Mouse (Mus musculus) MEL (cell line): ENCODE results near the gene Cdh13. TPM values are rescaled to one million over a fixed set of nuclear protein-coding genes. Genes with fewer than 3 reads are reported as not detected.

Source experiments
- DNase-seq: peaks from one replicate; pipeline ENCODE4 v3.0.0; 2011; ENCODE audit warnings: low read depth, low spot score
- H3K27ac ChIP-seq: 2 replicates; pipeline ENCODE4 v1.5.1; 2012; ENCODE audit warnings: low read depth, mild to moderate bottlenecking, control low read depth, low read length, moderate library complexity; ENCODE audit not compliant: control insufficient read depth
- H3K27me3 ChIP-seq, 2 experiments: fragments of 150-350 bp in 1 of 2; sonication (generic) in 1 of 2; 2 replicates each; pipeline ENCODE4 v1.6.1; 2012; ENCODE audit warnings: low read length in 2 of 2, mild to moderate bottlenecking in 2 of 2, improper control_type of control experiment in 1 of 2, moderate library complexity in 1 of 2; ENCODE audit not compliant: insufficient read depth in 2 of 2, control insufficient read depth in 1 of 2
- H3K36me3 ChIP-seq, 2 experiments: 2 replicates each; pipeline ENCODE4 v1.6.1; 2012 to 2014; ENCODE audit warnings: low read length in 2 of 2, improper control_type of control experiment in 1 of 2, inconsistent platforms in 1 of 2, mild to moderate bottlenecking in 1 of 2; ENCODE audit not compliant: insufficient read depth in 2 of 2, control insufficient read depth in 1 of 2
- H3K4me1 ChIP-seq, 2 experiments: fragments of 150-350 bp in 1 of 2; sonication (generic) in 1 of 2; 2 replicates each; pipeline ENCODE4 v1.6.1; 2012; ENCODE audit warnings: low read length in 2 of 2, improper control_type of control experiment in 1 of 2, mild to moderate bottlenecking in 1 of 2; ENCODE audit not compliant: insufficient read depth in 2 of 2, control insufficient read depth in 1 of 2
- H3K4me3 ChIP-seq, 2 experiments: fragments of 150-350 bp in 1 of 2; sonication (generic) in 1 of 2; 2 replicates each; pipeline ENCODE4 v1.5.1; 2012; ENCODE audit warnings: low read depth in 2 of 2, low read length in 2 of 2, mild to moderate bottlenecking in 2 of 2, moderate library complexity in 2 of 2, control low read depth in 1 of 2, improper control_type of control experiment in 1 of 2; ENCODE audit not compliant: control insufficient read depth in 1 of 2, insufficient read depth in 1 of 2
- H3K79me2 ChIP-seq: 2 replicates; pipeline ENCODE4 v1.6.1; 2012; ENCODE audit warnings: mild to moderate bottlenecking, low read length, moderate library complexity; ENCODE audit not compliant: control insufficient read depth, poor library complexity, insufficient read depth
- H3K9ac ChIP-seq: 2 replicates; pipeline ENCODE4 v1.6.1; 2012; ENCODE audit warnings: low read depth, mild to moderate bottlenecking, control low read depth, low read length, moderate library complexity; ENCODE audit not compliant: control insufficient read depth, poor library complexity, severe bottlenecking
- H3K9me3 ChIP-seq: fragments of 150-350 bp; sonication (generic); replicated peaks from 2 replicates; pipeline ENCODE4 v1.6.1; 2012; ENCODE audit warnings: mild to moderate bottlenecking, low read length, improper control_type of control experiment, moderate library complexity; ENCODE audit not compliant: insufficient read depth
- BHLHE40 ChIP-seq: IDR thresholded peaks from 2 replicates; pipeline ENCODE4 v1.6.1; 2012; ENCODE audit warnings: low read depth, mild to moderate bottlenecking, inconsistent platforms, low read length, improper control_type of control experiment, borderline replicate concordance
- CTCF ChIP-seq, 3 experiments: IDR thresholded peaks in 2 of 3; conservative IDR thresholded peaks in 1 of 3; 2 replicates each; pipeline ENCODE4 v1.5.1; 2011 to 2012; ENCODE audit warnings: low read length in 3 of 3, low read depth in 2 of 3, mild to moderate bottlenecking in 2 of 3, improper control_type of control experiment in 1 of 3, inconsistent platforms in 1 of 3, mixed read lengths in 1 of 3, moderate library complexity in 1 of 3; ENCODE audit not compliant: control insufficient read depth in 1 of 3, insufficient read depth in 1 of 3, poor library complexity in 1 of 3, severe bottlenecking in 1 of 3
- ELF1 ChIP-seq: IDR thresholded peaks from 2 replicates; pipeline ENCODE4 v1.6.1; 2014; ENCODE audit warnings: low read depth, mild to moderate bottlenecking, inconsistent platforms, low read length, improper control_type of control experiment, moderate library complexity
- EP300 ChIP-seq, 2 experiments: IDR thresholded peaks; 2 replicates each; pipeline ENCODE4 v1.6.1; 2011; ENCODE audit warnings: improper control_type of control experiment in 2 of 2, low read length in 2 of 2, low read depth in 1 of 2, mild to moderate bottlenecking in 1 of 2
- GABPA ChIP-seq: IDR thresholded peaks from 2 replicates; pipeline ENCODE4 v1.6.1; 2012; ENCODE audit warnings: low read depth, mild to moderate bottlenecking, inconsistent platforms, low read length, improper control_type of control experiment, moderate library complexity
- JUND ChIP-seq: IDR thresholded peaks from 2 replicates; pipeline ENCODE4 v1.6.1; 2011; ENCODE audit warnings: low read depth, mild to moderate bottlenecking, improper control_type of control experiment, low read length
- KAT2A ChIP-seq: conservative IDR thresholded peaks from 2 replicates; pipeline ENCODE4 v1.6.1; 2012; ENCODE audit warnings: low read depth, low read length, improper control_type of control experiment, inconsistent platforms
- MAFK ChIP-seq: IDR thresholded peaks from 2 replicates; pipeline ENCODE4 v1.6.1; 2011; ENCODE audit warnings: low read depth, mild to moderate bottlenecking, low read length, improper control_type of control experiment, borderline replicate concordance
- MAX ChIP-seq: IDR thresholded peaks from 2 replicates; pipeline ENCODE4 v1.6.1; 2011; ENCODE audit warnings: low read length, improper control_type of control experiment
- MEF2A ChIP-seq: IDR thresholded peaks from 2 replicates; pipeline ENCODE4 v1.6.1; 2014; ENCODE audit warnings: low read depth, mild to moderate bottlenecking, inconsistent platforms, low read length, improper control_type of control experiment; ENCODE audit not compliant: poor library complexity, insufficient replicate concordance, severe bottlenecking; ENCODE audit errors: extremely low read depth
- MYC ChIP-seq: IDR thresholded peaks from 2 replicates; pipeline ENCODE4 v1.6.1; 2011; ENCODE audit warnings: low read depth, mild to moderate bottlenecking, low read length, improper control_type of control experiment, moderate library complexity
- NRF1 ChIP-seq: IDR thresholded peaks from 2 replicates; pipeline ENCODE4 v1.6.1; 2014; ENCODE audit warnings: low read depth, mild to moderate bottlenecking, inconsistent platforms, low read length, improper control_type of control experiment, moderate library complexity; ENCODE audit not compliant: poor library complexity, insufficient read depth, severe bottlenecking
- RAD21 ChIP-seq: IDR thresholded peaks from 2 replicates; pipeline ENCODE4 v1.6.1; 2011; ENCODE audit warnings: mild to moderate bottlenecking, low read depth, low read length, improper control_type of control experiment
- SIN3A ChIP-seq: IDR thresholded peaks from 2 replicates; pipeline ENCODE4 v1.6.1; 2012; ENCODE audit warnings: low read length, improper control_type of control experiment, inconsistent platforms
- SMC3 ChIP-seq: IDR thresholded peaks from 2 replicates; pipeline ENCODE4 v1.6.1; 2011; ENCODE audit warnings: low read depth, low read length, improper control_type of control experiment
- TBP ChIP-seq: IDR thresholded peaks from 2 replicates; pipeline ENCODE4 v1.8.0; 2011; ENCODE audit warnings: low read depth, low read length, improper control_type of control experiment
- TCF12 ChIP-seq: IDR thresholded peaks from 2 replicates; pipeline ENCODE4 v1.6.1; 2014; ENCODE audit warnings: low read depth, mild to moderate bottlenecking, inconsistent platforms, low read length, improper control_type of control experiment, moderate library complexity
- UBTF ChIP-seq: IDR thresholded peaks from 2 replicates; pipeline ENCODE4 v1.6.1; 2012; ENCODE audit warnings: low read depth, mild to moderate bottlenecking, inconsistent platforms, low read length, improper control_type of control experiment, moderate library complexity, borderline replicate concordance; ENCODE audit not compliant: insufficient read depth
- ZC3H11A ChIP-seq: IDR thresholded peaks from 2 replicates; pipeline ENCODE4 v1.6.1; 2012; ENCODE audit warnings: low read depth, mild to moderate bottlenecking, inconsistent platforms, low read length, improper control_type of control experiment
- ZKSCAN1 ChIP-seq: IDR thresholded peaks from 2 replicates; pipeline ENCODE4 v1.6.1; 2012; ENCODE audit warnings: low read depth, mild to moderate bottlenecking, inconsistent platforms, low read length, improper control_type of control experiment, moderate library complexity
- ZNF384 ChIP-seq: IDR thresholded peaks from 2 replicates; pipeline ENCODE4 v1.6.1; 2012; ENCODE audit warnings: low read depth, mild to moderate bottlenecking, inconsistent platforms, low read length, improper control_type of control experiment
- polyA plus RNA-seq, 2 experiments: library from polyadenylated mRNA; stranded (reverse) in 1 of 2; unstranded in 1 of 2; fragments of >175 nt in 1 of 2; fragments of >200 nt in 1 of 2; gene quantifications; 2 replicates each; pipeline versions ENCODE4 v1.2.1 to v1.2.4; 2012; ENCODE audit warnings: low replicate concordance in 2 of 2, low read depth in 1 of 2; ENCODE audit not compliant: insufficient read length in 2 of 2, insufficient read depth in 1 of 2, missing spikeins in 1 of 2
- total RNA-seq: library from RNA; depleted of rRNA; stranded (reverse); fragments of 300-350 nt; gene quantifications from 2 replicates; pipeline ENCODE4 v1.2.3, GENCODE M21; 2012

The Cdh13 gene
- total and polyA plus RNA-seq, 3 experiments, result not detected

DNA sequence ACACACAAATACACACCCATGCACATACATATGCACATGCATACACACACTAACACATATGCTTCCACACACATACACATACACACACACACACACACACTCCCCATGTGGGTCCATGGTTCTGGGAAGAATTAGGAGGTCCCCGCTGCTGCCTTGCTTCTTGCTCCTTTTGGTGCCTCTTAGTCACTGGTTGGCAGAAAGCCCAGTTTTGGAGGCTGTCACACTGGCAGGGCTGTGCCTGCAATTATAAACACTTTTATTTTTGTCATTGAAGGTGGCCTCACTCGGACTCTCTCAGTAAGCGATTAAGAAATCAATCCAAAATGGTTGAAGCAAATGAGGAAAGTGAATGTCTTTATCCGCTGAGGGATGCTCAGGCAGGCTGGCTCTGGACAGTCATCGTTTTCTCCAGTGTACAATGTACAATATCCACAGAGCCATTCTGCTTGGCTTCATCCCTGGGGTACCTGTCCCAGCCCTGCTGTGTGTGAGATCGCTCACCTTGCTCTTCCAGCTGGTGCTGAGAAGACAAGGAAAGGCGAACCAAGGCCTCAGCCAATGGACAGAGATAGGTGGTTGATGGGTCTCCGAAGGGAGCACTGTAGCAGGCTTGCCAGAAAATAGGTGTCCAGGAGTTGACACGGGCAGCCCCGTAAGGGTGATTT lies 913.1 kb downstream of the Cdh13 start:
- no peak for TF ChIP-seq SIN3A
- Histone ChIP-seq H3K9me3 (no peaks in the 10 kb centered on the region), H3K36me3 (no peaks in the 10 kb centered on the region)

DNA sequence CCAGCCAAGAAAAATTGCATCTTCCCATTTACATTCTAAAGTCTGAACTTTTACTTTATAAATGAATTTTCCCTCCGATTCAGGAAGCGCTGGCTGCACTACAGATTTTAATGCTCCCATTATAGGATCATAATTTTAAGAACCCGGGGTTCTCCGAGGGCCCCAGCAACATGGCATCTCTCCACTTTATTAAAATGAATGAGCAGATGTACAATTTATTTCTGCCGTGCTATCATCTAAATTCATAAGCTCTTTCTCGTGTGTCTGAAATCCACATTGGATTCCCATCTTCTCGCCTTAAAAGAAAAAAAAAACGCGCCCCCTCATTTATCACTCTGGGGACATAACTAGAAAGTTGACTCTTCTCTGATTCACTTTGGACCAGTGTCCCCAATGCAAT lies 925.0 kb downstream of the Cdh13 start:
- H3K4me3 ChIP-seq, result no peak overlapping the region

More for the DNA sequence above, 913.1 kb downstream of the Cdh13 start:
- Histone ChIP-seq H3K27ac (no peak overlapping the region), H3K79me2 (no peaks in the 10 kb centered on the region), H3K4me3 (no peak overlapping the region), H3K4me1 (no peaks in the 10 kb centered on the region), H3K9ac (no peak overlapping the region), H3K27me3 (no peaks in the 10 kb centered on the region)
- DNase-seq, result no peak

DNA sequence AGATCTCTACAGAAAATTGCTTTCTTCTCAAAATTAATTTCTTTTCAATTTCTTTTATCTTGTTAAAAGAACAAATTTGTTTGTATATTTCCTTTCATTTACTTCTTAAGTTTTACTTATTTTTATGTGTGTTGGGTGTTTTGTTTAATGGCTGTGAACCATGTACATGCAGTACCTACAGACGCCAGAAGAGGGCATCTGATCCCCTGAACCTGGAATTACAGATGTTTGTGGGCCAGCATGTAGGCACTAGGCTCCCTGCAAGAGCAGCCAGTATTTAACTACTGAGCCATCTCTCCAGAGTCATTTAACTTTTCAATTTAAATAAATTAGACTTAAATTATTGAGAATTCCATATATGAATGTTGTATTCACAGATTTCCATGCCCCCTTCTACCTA lies 941.0 kb downstream of the Cdh13 start:
- no peaks in the 10 kb centered on the region for H3K36me3 ChIP-seq
- DNase-seq, result peak; percentile 43

More for the DNA sequence above, 925.0 kb downstream of the Cdh13 start:
- no peak for TF ChIP-seq CTCF (IDR thresholded peaks at IDR 0.05 in 2 of 3, conservative IDR thresholded peaks at IDR 0.05 in 1 of 3; ENCODE audit: control insufficient read depth in 1 of 3, insufficient read depth in 1 of 3, low read depth in 2 of 3, low read length in 3 of 3, poor library complexity in 1 of 3, severe bottlenecking in 1 of 3)
- TF ChIP-seq GABPA, result no peak
- TF ChIP-seq ZNF384, result no peak
- no peak for TF ChIP-seq ZKSCAN1
- no peak for TF ChIP-seq ELF1
- TF ChIP-seq TBP, result no peak
- TF ChIP-seq MAX, result no peak
- TF ChIP-seq ZC3H11A, result no peak
- TF ChIP-seq BHLHE40, result no peak
- TF ChIP-seq KAT2A, result no peak
- TF ChIP-seq MYC, result no peak
- no peak for TF ChIP-seq MEF2A
- TF ChIP-seq EP300 (IDR thresholded peaks at IDR 0.05; ENCODE audit: low read depth in 1 of 2, low read length in 2 of 2), result no peak
- no peak for TF ChIP-seq MAFK
- TF ChIP-seq TCF12, result no peak
- TF ChIP-seq UBTF, result no peak
- no peak for TF ChIP-seq NRF1
- no peaks in the 10 kb centered on the region for H3K36me3 ChIP-seq
- no peak for DNase-seq
- no peaks in the 10 kb centered on the region for H3K4me1 ChIP-seq
- no peak overlapping the region for H3K27ac ChIP-seq
- no peak overlapping the region for H3K9ac ChIP-seq
- no peaks in the 10 kb centered on the region for H3K9me3 ChIP-seq
- no peaks in the 10 kb centered on the region for H3K27me3 ChIP-seq
- H3K79me2 ChIP-seq, result no peaks in the 10 kb centered on the region

More for the DNA sequence above, 941.0 kb downstream of the Cdh13 start:
- H3K4me1 ChIP-seq, result no peaks in the 10 kb centered on the region
- H3K9ac ChIP-seq, result no peak overlapping the region
- no peak overlapping the region for H3K27ac ChIP-seq
- no peak overlapping the region for H3K4me3 ChIP-seq
- H3K27me3 ChIP-seq, result no peaks in the 10 kb centered on the region
- no peaks in the 10 kb centered on the region for H3K79me2 ChIP-seq
- peak; percentile 48 to 54 (median 50) for TF ChIP-seq CTCF (IDR thresholded peaks at IDR 0.05 in 2 of 3, conservative IDR thresholded peaks at IDR 0.05 in 1 of 3; ENCODE audit: control insufficient read depth in 1 of 3, insufficient read depth in 1 of 3, low read depth in 2 of 3, low read length in 3 of 3, poor library complexity in 1 of 3, severe bottlenecking in 1 of 3)
- peak; percentile 37 for TF ChIP-seq RAD21
- TF ChIP-seq ZC3H11A, result peak; percentile 29; the same call in 1 of the 2 replicates
- TF ChIP-seq JUND, result no peak
- TF ChIP-seq SMC3, result peak; percentile 62
- no peak for TF ChIP-seq GABPA
- no peaks in the 10 kb centered on the region for H3K9me3 ChIP-seq
